Mouse (Mus musculus) adrenal gland, adult 18-20 months (tissue): ENCODE results near the gene Hoxc4. TPM values are rescaled to one million over a fixed set of nuclear protein-coding genes. Genes with fewer than 3 reads are reported as not detected.

Source experiments
- DNase-seq, 2 experiments: peaks; one replicate each; pipeline ENCODE4 v3.0.0; 2021 to 2022; ENCODE audit warnings: low spot score in 2 of 2
- total RNA-seq, 2 experiments: library from RNA; stranded (reverse); gene quantifications; 1 replicate in 1 of 2; 2 replicates in 1 of 2; pipeline ENCODE4 v1.2.3; 2021

Gene Hoxc4
- total RNA-seq, 2 experiments from 2014 or later: 5.0 to 7.3 TPM

DNA sequence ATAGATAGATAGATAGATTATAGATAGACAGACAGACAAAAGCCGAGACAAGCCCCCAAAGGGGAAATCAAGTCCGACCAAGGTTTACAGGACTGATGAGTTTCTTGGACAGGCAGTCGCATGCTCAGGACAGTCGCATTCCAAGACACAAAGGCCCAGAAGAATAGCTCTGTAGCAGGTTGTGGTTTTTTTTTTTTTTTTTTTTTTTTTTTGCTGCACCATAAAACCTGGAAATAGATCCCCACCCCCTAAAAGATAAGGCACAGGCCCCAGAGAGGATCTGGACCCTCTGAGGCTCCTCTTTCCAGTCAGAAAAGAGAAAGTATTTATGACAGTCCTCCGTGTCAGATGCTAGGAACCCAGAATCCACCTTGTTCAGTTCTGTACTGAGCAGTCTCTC is 30.7 kb upstream of the Hoxc4 start:
- no peak for DNase-seq

GRCm38 (mm10) chr15:102990461-102991397 is 28.0 kb upstream of the Hoxc4 start, which contains the start of gene Hoxc8:
TSS of gene Hoxc8 (plus strand) at chr15:102990607.
- peak; percentile 56 to 57 for DNase-seq

DNA sequence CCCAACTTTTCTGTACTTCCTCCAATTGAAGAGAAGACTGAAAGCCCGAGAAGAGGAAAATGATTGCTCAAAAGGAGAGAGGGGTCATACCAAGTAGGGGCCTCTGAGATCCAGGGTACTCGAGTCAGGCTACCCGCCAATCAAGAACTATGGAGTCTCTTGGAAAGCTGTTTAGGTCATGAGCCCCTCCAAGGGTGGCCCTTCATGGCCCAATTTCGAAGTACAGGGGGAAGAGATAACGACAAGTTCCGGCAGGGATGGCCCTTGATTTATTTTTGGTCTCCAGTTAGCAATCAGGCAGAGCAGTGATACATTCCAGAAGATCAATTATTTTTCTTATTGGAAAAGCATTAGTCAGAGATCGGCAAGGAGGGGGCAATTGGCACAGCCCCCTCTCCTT is 27.0 kb upstream of the Hoxc4 start:
- DNase-seq: peak in 1 of 2 experiments; percentile 26

GRCm38 (mm10) chr15:102992206-102992605 is 26.5 kb upstream of the Hoxc4 start:
- DNase-seq: peak in 1 of 2 experiments; percentile 27

GRCm38 (mm10) chr15:102992863-102993262 is 25.9 kb upstream of the Hoxc4 start:
- DNase-seq: no peak

GRCm38 (mm10) chr15:102996548-102996947 is 22.2 kb upstream of the Hoxc4 start:
- DNase-seq: no peak

GRCm38 (mm10) chr15:102997431-102997830 is 21.3 kb upstream of the Hoxc4 start:
- DNase-seq: no peak

- peak; percentile 53 to 60 for DNase-seq
Measured at GRCm38 (mm10) chr15:102997939-102998355, 20.8 kb upstream of the Hoxc4 start, which contains the start of gene Hoxc6. TSS of gene Hoxc6 (plus strand) at chr15:102998257.

GRCm38 (mm10) chr15:102998608-102999182 is 20.0 kb upstream of the Hoxc4 start:
- no peak for DNase-seq

GRCm38 (mm10) chr15:102999183-102999831 is 19.4 kb upstream of the Hoxc4 start:
- DNase-seq: peak; percentile 80 to 85

GRCm38 (mm10) chr15:102999955-103000354 is 18.8 kb upstream of the Hoxc4 start:
- peak; percentile 39 to 44 for DNase-seq

DNA sequence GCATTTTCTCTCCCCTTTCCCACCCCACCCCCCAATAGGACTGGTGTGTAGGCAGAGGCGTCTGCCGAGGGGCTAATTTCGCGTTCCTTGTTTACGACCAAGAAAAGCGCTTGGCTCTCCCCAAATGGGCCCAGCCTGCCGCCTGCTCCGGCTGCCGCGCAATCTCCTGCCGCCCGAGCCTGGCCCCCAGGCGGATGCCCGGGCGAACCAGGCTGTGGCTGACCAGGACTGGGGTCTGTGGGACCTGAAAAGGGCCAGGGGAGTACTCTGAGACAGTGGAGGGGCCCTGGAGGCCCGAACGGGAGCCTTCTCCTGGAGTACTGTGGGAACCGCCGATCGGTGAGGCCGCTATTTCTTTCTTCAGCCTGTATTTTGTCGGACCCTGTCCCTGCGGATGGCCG is 18.2 kb upstream of the Hoxc4 start:
- DNase-seq: peak; percentile 44 to 54

DNA sequence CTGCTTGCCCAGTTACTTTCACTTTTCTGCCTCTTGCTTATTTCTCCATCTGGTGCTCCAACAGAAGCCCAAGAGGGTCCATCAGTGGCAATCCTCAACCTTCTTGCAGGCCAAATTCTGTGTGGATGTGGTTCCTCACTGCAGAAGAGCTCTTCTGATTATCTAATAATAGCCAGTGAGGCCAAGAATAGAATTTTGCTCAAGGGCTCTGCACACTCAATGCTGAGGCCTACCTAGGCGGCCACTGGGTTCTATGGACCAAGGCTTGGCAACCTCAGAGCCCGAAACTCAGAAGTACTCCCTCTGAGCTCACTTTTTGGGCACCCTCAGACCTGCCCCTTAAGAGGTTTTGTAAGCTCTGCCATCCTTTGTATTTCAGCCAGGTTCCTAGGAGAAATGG is 17.4 kb upstream of the Hoxc4 start:
- no peak for DNase-seq

GRCm38 (mm10) chr15:103002156-103002555 is 16.6 kb upstream of the Hoxc4 start:
- DNase-seq: no peak

GRCm38 (mm10) chr15:103002821-103003448 is 15.8 kb upstream of the Hoxc4 start:
- DNase-seq: no peak

DNA sequence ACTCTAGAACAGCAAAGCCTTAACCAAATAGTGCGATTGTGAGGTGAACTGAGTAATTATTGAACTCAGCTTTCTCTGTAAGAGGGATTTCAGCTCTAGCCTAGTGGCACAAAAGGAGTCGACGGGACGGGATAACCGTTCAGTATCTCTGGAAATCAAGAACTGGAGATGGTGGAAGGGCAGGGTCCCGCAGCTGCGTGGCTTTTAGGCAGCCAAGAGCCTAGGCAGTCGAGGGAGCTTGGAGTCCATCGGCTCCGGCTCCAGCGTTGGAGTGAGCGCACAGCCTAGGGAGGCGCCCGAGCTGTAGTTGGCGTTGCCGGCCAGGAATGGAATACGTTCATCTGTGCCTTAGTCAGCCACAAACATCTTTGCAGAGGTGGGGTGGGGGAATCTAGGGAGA is 13.4 kb upstream of the Hoxc4 start:
- DNase-seq: peak in 1 of 2 experiments; percentile 58

- no peak for DNase-seq
Measured at GRCm38 (mm10) chr15:103005797-103006196, 12.9 kb upstream of the Hoxc4 start.

DNA sequence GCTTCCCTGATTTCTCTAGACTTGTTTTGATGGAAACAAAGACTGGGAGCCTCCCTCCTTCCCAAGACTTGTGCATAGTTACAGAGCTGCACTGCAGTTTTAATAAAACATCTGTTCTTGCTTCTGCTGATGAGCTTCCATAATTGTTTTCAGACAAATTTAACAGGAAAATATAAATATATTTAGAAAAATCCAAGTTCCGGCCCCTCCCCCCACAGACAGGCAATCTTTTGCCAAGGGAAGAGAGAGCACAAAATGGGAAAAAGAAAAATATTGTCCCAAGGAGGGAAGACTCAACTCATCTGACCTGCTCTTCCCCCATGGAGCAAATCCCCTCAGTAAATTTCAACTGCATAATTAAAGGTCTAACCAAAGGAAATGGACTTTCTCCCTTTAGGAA is 12.4 kb upstream of the Hoxc4 start:
- no peak for DNase-seq

- DNase-seq: peak; percentile 39 to 52
Measured at GRCm38 (mm10) chr15:103009265-103010111, 9.2 kb upstream of the Hoxc4 start.
